Mouse (Mus musculus) CD4-positive, CD25-positive, alpha-beta regulatory T cell, adult 9 weeks (primary cell): Measurements from ENCODE around the gene Spic. TPM values are rescaled to one million over a fixed set of nuclear protein-coding genes. Genes with fewer than 3 reads are reported as not detected.

Experiments
- polyA plus RNA-seq: library from polyadenylated mRNA; unstranded; fragments of 100-300 nt; shearing (Covaris generic); gene quantifications from one replicate; pipeline ENCODE4 v1.2.1, GENCODE M21; 2017

The Spic gene
- 1.4 TPM for polyA plus RNA-seq

GRCm38 (mm10) chr10:88684925-88685324, at the start of gene Spic:
Gene Spic, minus strand, starts transcription at chr10:88685015.

GRCm38 (mm10) chr10:88730571-88731495, 46.0 kb upstream of the Spic start, which contains the start of gene Arl1:
Gene Arl1, plus strand, starts transcription at chr10:88730858.

Other genes starting within 250 kb of the Spic start
- not detected for gene Sycp3, start 225.4 kb downstream of the Spic start, polyA plus RNA-seq
- 0.93 TPM for gene Chpt1, start 180.9 kb downstream of the Spic start, polyA plus RNA-seq
- not detected for gene Mybpc1, start 79.9 kb downstream of the Spic start, polyA plus RNA-seq
- gene Arl1, start 45.8 kb upstream of the Spic start, polyA plus RNA-seq, result 89.3 TPM
- 33.6 TPM for gene Utp20, start 141.8 kb upstream of the Spic start, polyA plus RNA-seq
- not detected for gene Slc5a8, start 201.0 kb upstream of the Spic start, polyA plus RNA-seq